Mouse (Mus musculus): Measurements from ENCODE around the gene Itgad. TPM values are rescaled to one million over a fixed set of nuclear protein-coding genes. Genes with fewer than 3 reads are reported as not detected.

The Itgad gene
- polyA plus RNA-seq, 1 experiment from 2014 or later, result not detected

DNA sequence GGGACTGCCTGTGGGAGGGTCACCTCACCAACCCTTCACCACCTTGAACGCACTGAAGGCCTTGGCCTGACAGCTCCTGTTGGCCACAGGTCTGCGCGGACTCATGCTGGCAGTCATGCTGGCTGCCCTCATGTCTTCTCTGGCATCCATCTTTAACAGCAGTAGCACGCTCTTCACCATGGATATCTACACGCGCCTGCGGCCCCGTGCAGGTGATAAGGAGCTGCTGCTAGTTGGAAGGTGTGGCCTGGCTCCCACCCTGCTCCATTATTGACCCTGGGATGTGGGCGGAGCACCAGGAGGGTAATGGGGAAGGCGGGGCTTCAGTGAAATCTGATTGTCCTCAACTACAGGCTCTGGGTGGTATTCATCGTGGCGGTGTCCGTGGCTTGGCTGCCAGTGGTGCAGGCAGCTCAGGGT is 116.3 kb downstream of the Itgad start:
- 49% methylated on average over 13 of the region's 13 CpGs for WGBS
- Histone ChIP-seq H3K4me2 (ENCODE audit: low read depth) (no peak overlapping the region), H3K9ac (ENCODE audit: low read length) (no peak overlapping the region), H3K4me3 (ENCODE audit: low read depth, low read length) (no peak overlapping the region), H3K36me3 (ENCODE audit: control insufficient read depth, insufficient read depth, low read length) (peaks cover 4% of the 10 kb centered on the region), H3K9me3 (ENCODE audit: control insufficient read depth, low read length) (no peaks in the 10 kb centered on the region), H3K4me1 (ENCODE audit: control insufficient read depth, insufficient read depth, low read length) (no peaks in the 10 kb centered on the region), H3K27ac (ENCODE audit: low read depth, low read length) (no peak overlapping the region), H3K27me3 (ENCODE audit: control insufficient read depth, insufficient read depth, low read length) (no peaks in the 10 kb centered on the region)
- DNase-seq (ENCODE audit: low spot score) (no peak), ATAC-seq (ENCODE audit: insufficient read depth, low FRiP score, low TSS enrichment) (no peak)

DNA sequence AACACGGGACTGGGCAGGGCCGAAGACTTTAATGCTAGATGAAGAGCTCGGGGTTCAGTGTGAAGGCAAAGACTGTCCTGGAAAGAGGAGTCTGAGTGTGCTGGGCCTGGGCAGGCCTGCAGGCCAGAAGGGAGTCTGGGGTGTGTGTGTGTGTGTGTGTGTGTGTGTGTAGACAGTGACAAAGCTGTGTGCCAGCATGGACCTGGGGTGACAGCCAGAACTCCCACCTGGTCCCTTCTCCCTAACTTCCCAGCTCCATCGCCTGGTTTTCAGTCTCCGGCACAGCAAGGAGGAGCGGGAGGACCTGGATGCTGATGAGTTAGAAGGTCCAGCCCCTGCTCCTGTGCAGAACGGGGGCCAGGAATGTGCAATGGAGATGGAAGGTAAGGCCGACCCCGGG is 117.3 kb downstream of the Itgad start:
- H3K9me3 ChIP-seq (ENCODE audit: control insufficient read depth, low read length), result no peaks in the 10 kb centered on the region
- H3K27ac ChIP-seq (ENCODE audit: low read depth, low read length), result no peak overlapping the region
- H3K27me3 ChIP-seq (ENCODE audit: control insufficient read depth, insufficient read depth, low read length), result no peaks in the 10 kb centered on the region
- H3K4me2 ChIP-seq (ENCODE audit: low read depth), result no peak overlapping the region
- ATAC-seq (ENCODE audit: insufficient read depth, low FRiP score, low TSS enrichment), result no peak
- no peaks in the 10 kb centered on the region for H3K4me1 ChIP-seq (ENCODE audit: control insufficient read depth, insufficient read depth, low read length)
- no peak overlapping the region for H3K4me3 ChIP-seq (ENCODE audit: low read depth, low read length)
- H3K9ac ChIP-seq (ENCODE audit: low read length), result no peak overlapping the region
- peaks cover 8% of the 10 kb centered on the region for H3K36me3 ChIP-seq (ENCODE audit: control insufficient read depth, insufficient read depth, low read length)
- WGBS, result 88% methylated on average over 9 of the region's 9 CpGs
- DNase-seq (ENCODE audit: low spot score), result no peak

Other genes with a start within 250 kb of the Itgad start
- gene Kat8, start 241.9 kb upstream of the Itgad start, polyA plus RNA-seq (2014; fragmentation: Nextera tagmentation; extraction: Ambion mirVana), result 52.3 and 56.6 TPM in 2 replicates
- gene Prss8, start 224.3 kb upstream of the Itgad start, polyA plus RNA-seq (2014; fragmentation: Nextera tagmentation; extraction: Ambion mirVana), result 1.6 and 2.0 TPM in 2 replicates
- gene Prss36, start 207.7 kb upstream of the Itgad start, polyA plus RNA-seq (2014; fragmentation: Nextera tagmentation; extraction: Ambion mirVana), result 11.6 and 11.7 TPM in 2 replicates
- gene Fus, start 186.9 kb upstream of the Itgad start, polyA plus RNA-seq (2014; fragmentation: Nextera tagmentation; extraction: Ambion mirVana), result 48.1 and 51.6 TPM in 2 replicates
- 6.3 and 8.6 TPM in 2 replicates for gene Pycard, start 160.5 kb upstream of the Itgad start, polyA plus RNA-seq (2014; fragmentation: Nextera tagmentation; extraction: Ambion mirVana)
- gene Trim72, start 150.4 kb upstream of the Itgad start, polyA plus RNA-seq (2014; fragmentation: Nextera tagmentation; extraction: Ambion mirVana), result not detected in 2 replicates
- 0.37 and 0.64 TPM in 2 replicates for gene Itgam, start 91.7 kb upstream of the Itgad start, polyA plus RNA-seq (2014; fragmentation: Nextera tagmentation; extraction: Ambion mirVana)
- gene Gm49368, start 91.7 kb upstream of the Itgad start, polyA plus RNA-seq (2014; fragmentation: Nextera tagmentation; extraction: Ambion mirVana), result not detected in 2 replicates
- gene Itgax, start 24.8 kb upstream of the Itgad start, polyA plus RNA-seq (2014; fragmentation: Nextera tagmentation; extraction: Ambion mirVana), result not detected in 2 replicates
- gene Cox6a2, start 52.0 kb downstream of the Itgad start, polyA plus RNA-seq (2014; fragmentation: Nextera tagmentation; extraction: Ambion mirVana), result 2.3 and 3.4 TPM in 2 replicates
- gene Armc5, start 83.0 kb downstream of the Itgad start, polyA plus RNA-seq (2014; fragmentation: Nextera tagmentation; extraction: Ambion mirVana), result 10.5 and 11.6 TPM in 2 replicates
- 12.9 and 14.2 TPM in 2 replicates for gene 9130023H24Rik, start 83.7 kb downstream of the Itgad start, polyA plus RNA-seq (2014; fragmentation: Nextera tagmentation; extraction: Ambion mirVana)
- 31.3 and 32.3 TPM in 2 replicates for gene Tgfb1i1, start 92.4 kb downstream of the Itgad start, polyA plus RNA-seq (2014; fragmentation: Nextera tagmentation; extraction: Ambion mirVana)
- 0.13 and 0.55 TPM in 2 replicates for gene Slc5a2, start 111.3 kb downstream of the Itgad start, polyA plus RNA-seq (2014; fragmentation: Nextera tagmentation; extraction: Ambion mirVana)
- 24.2 and 24.6 TPM in 2 replicates for gene BC017158, start 143.8 kb downstream of the Itgad start, polyA plus RNA-seq (2014; fragmentation: Nextera tagmentation; extraction: Ambion mirVana)

Data from neural tube, embryonic 11.5 days (tissue).